Mouse (Mus musculus): Measurements from ENCODE around the gene Pde7b. TPM values are rescaled to one million over a fixed set of nuclear protein-coding genes. Genes with fewer than 3 reads are reported as not detected.

Gene Pde7b
- total and polyA plus RNA-seq, 3 experiments, result 11.7 to 57.0 (median 53.1) TPM

DNA sequence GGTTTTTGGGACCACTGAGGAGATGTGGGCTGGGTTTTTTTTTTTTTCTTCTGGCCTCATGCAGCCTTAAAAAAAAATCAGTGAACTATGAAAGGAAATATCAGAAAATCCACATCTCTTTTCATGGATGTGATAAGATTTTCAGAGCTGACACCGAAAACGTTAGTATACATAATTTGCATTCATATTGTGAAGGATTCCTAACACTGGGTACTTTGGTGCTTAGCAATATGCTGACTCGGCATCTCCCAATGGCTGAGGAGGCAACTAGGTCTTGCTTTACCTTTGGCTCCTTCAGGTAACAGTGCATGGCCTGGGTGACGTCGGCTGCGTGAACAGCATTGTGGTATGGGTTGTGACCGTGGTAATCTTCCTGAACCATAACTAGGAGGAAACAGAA lies 289.0 kb downstream of the Pde7b start:
- DNase-seq, result no peak
- 96% methylated on average over 7 of the region's 7 CpGs for WGBS
- Histone ChIP-seq H3K36me3 (ENCODE audit: control insufficient read depth, insufficient read depth, low read length) (peaks cover 2% of the 10 kb centered on the region; the same call in 1 of the 2 replicates), H3K4me3 (no peak overlapping the region), H3K27me3 (ENCODE audit: control insufficient read depth, insufficient read depth, low read length) (no peaks in the 10 kb centered on the region), H3K79me2 (replicated peaks; ENCODE audit: control insufficient read depth, insufficient read depth, low read length) (no peaks in the 10 kb centered on the region), H3K4me1 (ENCODE audit: control insufficient read depth, insufficient read depth, low read length) (no peaks in the 10 kb centered on the region), H3K9ac (ENCODE audit: low read depth, low read length) (no peak overlapping the region), H3K27ac (no peak overlapping the region)
- TF ChIP-seq EP300 (IDR thresholded peaks at IDR 0.05; ENCODE audit: insufficient read depth, low read depth, low read length), result no peak
- no peak for TF ChIP-seq CTCF (IDR thresholded peaks at IDR 0.05)
- TF ChIP-seq POLR2A (IDR thresholded peaks at IDR 0.05; ENCODE audit: insufficient read depth, low read depth, low read length), result no peak
- intact Hi-C loops (cut with DNase I), result no loop called here

DNA sequence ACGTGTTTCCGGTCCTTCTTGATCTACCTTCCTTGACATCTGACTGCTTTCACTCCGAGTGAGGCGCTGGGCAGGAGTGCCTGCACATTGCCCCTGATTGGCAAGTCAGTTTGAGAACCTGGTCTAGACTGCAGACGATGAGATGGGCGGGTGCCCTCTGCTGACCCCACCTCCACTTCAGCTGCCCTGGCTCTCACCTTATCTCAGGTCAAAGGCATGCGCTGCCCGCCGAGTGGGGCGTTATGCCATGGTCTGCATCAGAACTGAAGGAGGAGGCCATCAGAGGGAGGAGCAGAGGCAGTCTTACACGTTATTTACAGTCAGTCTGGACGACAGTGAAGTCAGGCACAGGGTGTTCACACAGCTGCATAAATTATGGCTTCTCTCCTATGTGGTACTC lies 293.5 kb downstream of the Pde7b start:
- DNase-seq, result peak; percentile 30 to 33
- H3K4me1 ChIP-seq (ENCODE audit: control insufficient read depth, insufficient read depth, low read length), result no peaks in the 10 kb centered on the region
- 58% methylated on average over 12 of the region's 12 CpGs for WGBS

DNA sequence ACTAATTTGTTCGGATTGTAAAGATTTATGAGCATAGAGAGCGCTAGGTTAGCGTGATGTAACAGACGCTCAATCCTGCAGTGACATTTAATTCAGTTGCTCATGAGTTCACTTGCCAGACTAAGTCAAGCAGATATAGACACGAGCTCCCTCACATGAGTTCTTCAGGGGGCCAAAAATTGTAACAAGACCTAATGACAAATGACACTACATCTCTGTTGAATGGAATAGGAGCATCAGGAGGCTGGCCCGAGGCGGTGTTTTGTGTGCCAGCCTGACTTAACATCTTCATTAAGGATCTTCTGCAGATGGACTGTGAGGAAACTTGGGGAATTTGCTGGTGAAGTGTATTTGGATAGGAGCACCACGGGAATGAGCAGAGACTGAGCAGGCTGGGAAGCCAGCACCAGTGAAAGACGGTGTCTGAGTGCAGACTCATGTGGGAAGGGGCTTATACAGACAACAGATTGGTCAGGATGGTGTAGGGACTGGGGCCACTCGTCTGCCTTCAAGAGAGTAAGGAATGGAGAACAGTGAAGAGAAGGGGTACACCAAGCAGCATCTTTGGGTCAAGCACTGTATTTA lies 303.5 kb downstream of the Pde7b start:
- Histone ChIP-seq H3K4me1 (ENCODE audit: control insufficient read depth, insufficient read depth, low read length) (no peaks in the 10 kb centered on the region; the same call in 1 of the 2 replicates), H3K27ac (no peak overlapping the region), H3K9ac (ENCODE audit: low read depth, low read length) (no peak overlapping the region), H3K27me3 (ENCODE audit: control insufficient read depth, insufficient read depth, low read length) (no peaks in the 10 kb centered on the region), H3K4me3 (no peak overlapping the region), H3K79me2 (replicated peaks; ENCODE audit: control insufficient read depth, insufficient read depth, low read length) (no peaks in the 10 kb centered on the region), H3K36me3 (ENCODE audit: control insufficient read depth, insufficient read depth, low read length) (no peaks in the 10 kb centered on the region)
- TF ChIP-seq EP300 (IDR thresholded peaks at IDR 0.05; ENCODE audit: insufficient read depth, low read depth, low read length) (no peak), POLR2A (IDR thresholded peaks at IDR 0.05; ENCODE audit: insufficient read depth, low read depth, low read length) (no peak), CTCF (IDR thresholded peaks at IDR 0.05) (no peak)
- intact Hi-C loops (cut with DNase I), result no loop called here
- no peak for DNase-seq
- 87% methylated on average over 10 of the region's 10 CpGs for WGBS

More for the DNA sequence above, 293.5 kb downstream of the Pde7b start:
- TF ChIP-seq EP300 (IDR thresholded peaks at IDR 0.05; ENCODE audit: insufficient read depth, low read depth, low read length), result 0 out of 2 replicates have a peak, but pooled peaks have one; percentile 33
- no peak for TF ChIP-seq CTCF (IDR thresholded peaks at IDR 0.05)
- TF ChIP-seq POLR2A (IDR thresholded peaks at IDR 0.05; ENCODE audit: insufficient read depth, low read depth, low read length), result no peak
- no peaks in the 10 kb centered on the region for H3K36me3 ChIP-seq (ENCODE audit: control insufficient read depth, insufficient read depth, low read length)
- H3K4me3 ChIP-seq, result no peak overlapping the region
- H3K27me3 ChIP-seq (ENCODE audit: control insufficient read depth, insufficient read depth, low read length), result no peaks in the 10 kb centered on the region
- H3K27ac ChIP-seq, result no peak overlapping the region
- no peaks in the 10 kb centered on the region for H3K79me2 ChIP-seq (replicated peaks; ENCODE audit: control insufficient read depth, insufficient read depth, low read length)
- intact Hi-C loops (cut with DNase I), result no loop called here
- no peak overlapping the region for H3K9ac ChIP-seq (ENCODE audit: low read depth, low read length)

DNA sequence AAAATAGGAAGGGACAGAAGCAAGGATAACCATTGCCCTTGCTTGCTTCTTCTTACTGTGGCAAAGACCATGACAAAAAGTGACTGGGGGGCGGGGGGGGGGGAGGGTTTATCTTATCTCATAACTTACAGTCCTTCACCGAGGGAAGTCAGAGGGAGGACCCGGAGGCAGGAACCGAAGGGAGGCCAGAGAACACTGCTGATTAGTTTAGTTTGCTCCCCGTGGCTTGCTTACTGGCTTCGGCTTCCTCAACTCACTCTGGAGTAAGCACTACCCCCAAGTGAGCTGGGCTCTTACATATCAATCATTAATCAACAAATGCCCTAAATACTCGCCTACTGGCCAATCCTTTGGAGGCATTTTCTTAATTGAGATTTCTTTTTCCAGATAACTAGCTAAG lies 304.6 kb downstream of the Pde7b start:
- Histone ChIP-seq H3K4me3 (no peak overlapping the region), H3K9ac (ENCODE audit: low read depth, low read length) (no peak overlapping the region), H3K79me2 (replicated peaks; ENCODE audit: control insufficient read depth, insufficient read depth, low read length) (no peaks in the 10 kb centered on the region), H3K27me3 (ENCODE audit: control insufficient read depth, insufficient read depth, low read length) (no peaks in the 10 kb centered on the region), H3K36me3 (ENCODE audit: control insufficient read depth, insufficient read depth, low read length) (no peaks in the 10 kb centered on the region), H3K4me1 (ENCODE audit: control insufficient read depth, insufficient read depth, low read length) (no peaks in the 10 kb centered on the region; the same call in 1 of the 2 replicates), H3K27ac (no peak overlapping the region)
- TF ChIP-seq POLR2A (IDR thresholded peaks at IDR 0.05; ENCODE audit: insufficient read depth, low read depth, low read length) (no peak), CTCF (IDR thresholded peaks at IDR 0.05) (no peak), EP300 (IDR thresholded peaks at IDR 0.05; ENCODE audit: insufficient read depth, low read depth, low read length) (no peak)
- no peak for DNase-seq
- intact Hi-C loops (cut with DNase I), result no loop called here
- WGBS, result 54% methylated on average over 7 of the region's 7 CpGs

DNA sequence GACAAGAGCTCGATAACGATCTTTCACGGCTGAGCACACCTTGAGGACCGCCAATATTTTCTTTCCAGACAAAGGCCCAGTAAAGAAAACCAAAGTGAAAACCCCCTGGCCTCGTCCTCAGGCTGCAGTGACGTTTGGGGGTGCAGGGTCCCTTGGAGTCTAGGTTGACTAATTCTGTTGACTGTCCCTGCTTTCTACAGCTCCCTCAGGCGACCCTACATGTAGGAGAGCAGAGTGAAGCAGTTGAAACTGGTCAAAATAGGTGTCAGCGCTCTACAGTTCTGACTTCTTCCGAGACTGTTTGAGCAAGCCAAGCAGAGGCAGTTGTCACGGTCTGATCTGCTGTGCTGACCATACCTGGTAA lies 306.0 kb downstream of the Pde7b start:
- intact Hi-C loops (cut with DNase I), result no loop called here
- no peaks in the 10 kb centered on the region for H3K79me2 ChIP-seq (replicated peaks; ENCODE audit: control insufficient read depth, insufficient read depth, low read length)

DNA sequence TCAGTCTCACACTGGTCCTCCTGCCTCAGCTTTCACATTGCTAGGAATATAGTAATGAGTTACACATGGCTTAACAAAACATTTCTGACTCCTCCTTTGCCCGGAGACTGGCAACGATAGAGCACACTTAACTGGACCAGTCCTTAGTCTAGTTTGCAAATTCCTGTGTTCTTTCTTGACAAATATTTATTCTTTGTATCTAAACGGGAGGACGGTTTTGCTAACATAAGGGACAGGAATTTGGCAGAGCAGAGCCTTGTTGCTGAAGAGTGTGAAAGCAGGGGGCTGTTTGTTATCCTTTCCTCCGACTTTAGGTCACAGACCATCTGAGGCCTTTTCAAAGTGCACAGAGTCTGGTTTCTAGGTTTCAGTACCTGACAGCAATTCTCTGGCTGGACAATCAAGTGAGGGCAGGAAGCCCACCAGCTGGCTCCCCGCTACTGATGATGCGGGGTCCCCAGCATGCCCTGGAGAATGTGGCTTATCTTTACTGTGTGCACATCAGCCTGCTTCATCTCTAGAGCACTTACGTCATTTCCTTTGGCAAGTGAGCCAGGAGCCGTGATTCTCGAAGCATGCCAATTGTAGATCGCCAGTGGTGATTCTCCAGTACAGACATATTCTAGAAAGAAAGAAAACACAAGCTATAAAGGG lies 306.5 kb downstream of the Pde7b start:
- peak; percentile 23 to 25 for DNase-seq
- Histone ChIP-seq H3K27ac (no peak overlapping the region; the same call in 1 of the 2 replicates), H3K36me3 (ENCODE audit: control insufficient read depth, insufficient read depth, low read length) (no peaks in the 10 kb centered on the region; the same call in 1 of the 2 replicates), H3K9ac (ENCODE audit: low read depth, low read length) (no peak overlapping the region), H3K79me2 (replicated peaks; ENCODE audit: control insufficient read depth, insufficient read depth, low read length) (no peaks in the 10 kb centered on the region), H3K27me3 (ENCODE audit: control insufficient read depth, insufficient read depth, low read length) (no peaks in the 10 kb centered on the region), H3K4me3 (no peak overlapping the region), H3K4me1 (ENCODE audit: control insufficient read depth, insufficient read depth, low read length) (no peaks in the 10 kb centered on the region; the same call in 1 of the 2 replicates)
- 44% methylated on average over 11 of the region's 11 CpGs for WGBS
- no peak for TF ChIP-seq EP300 (IDR thresholded peaks at IDR 0.05; ENCODE audit: insufficient read depth, low read depth, low read length)
- TF ChIP-seq POLR2A (IDR thresholded peaks at IDR 0.05; ENCODE audit: insufficient read depth, low read depth, low read length), result no peak
- no peak for TF ChIP-seq CTCF (IDR thresholded peaks at IDR 0.05)
- intact Hi-C loops (cut with DNase I), result no loop called here

More for the DNA sequence above, 306.0 kb downstream of the Pde7b start:
- H3K4me3 ChIP-seq, result no peak overlapping the region
- H3K27ac ChIP-seq, result no peak overlapping the region; the same call in 1 of the 2 replicates
- 70% methylated on average over 10 of the region's 10 CpGs for WGBS
- H3K4me1 ChIP-seq (ENCODE audit: control insufficient read depth, insufficient read depth, low read length), result no peaks in the 10 kb centered on the region; the same call in 1 of the 2 replicates
- TF ChIP-seq POLR2A (IDR thresholded peaks at IDR 0.05; ENCODE audit: insufficient read depth, low read depth, low read length) (no peak), CTCF (IDR thresholded peaks at IDR 0.05) (no peak), EP300 (IDR thresholded peaks at IDR 0.05; ENCODE audit: insufficient read depth, low read depth, low read length) (no peak)
- peak in 1 of 2 experiments; percentile 21 for DNase-seq
- H3K9ac ChIP-seq (ENCODE audit: low read depth, low read length), result no peak overlapping the region
- H3K27me3 ChIP-seq (ENCODE audit: control insufficient read depth, insufficient read depth, low read length), result no peaks in the 10 kb centered on the region
- H3K36me3 ChIP-seq (ENCODE audit: control insufficient read depth, insufficient read depth, low read length), result no peaks in the 10 kb centered on the region
